Mouse (Mus musculus) testis, adult 2 months (tissue): ENCODE data around the gene Tns3. TPM values are rescaled to one million over a fixed set of nuclear protein-coding genes. Genes with fewer than 3 reads are reported as not detected.

Source experiments
- H3K27ac ChIP-seq: fragments of 200-500 bp; 2 replicates; pipeline ENCODE4 v1.5.1; 2012; ENCODE audit warnings: low read depth, low read length; ENCODE audit not compliant: control insufficient read depth, insufficient read depth
- H3K27me3 ChIP-seq: fragments of 200-500 bp; 2 replicates; pipeline ENCODE4 v1.6.1; 2012; ENCODE audit warnings: mild to moderate bottlenecking, low read length, moderate library complexity; ENCODE audit not compliant: control insufficient read depth, insufficient read depth
- H3K36me3 ChIP-seq: fragments of 200-500 bp; 2 replicates; pipeline ENCODE4 v1.6.1; 2012; ENCODE audit warnings: mild to moderate bottlenecking, low read length; ENCODE audit not compliant: control insufficient read depth, insufficient read depth
- H3K4me1 ChIP-seq: fragments of 200-500 bp; 2 replicates; pipeline ENCODE4 v1.6.1; 2012; ENCODE audit warnings: low read length; ENCODE audit not compliant: control insufficient read depth, insufficient read depth
- H3K4me3 ChIP-seq: fragments of 200-500 bp; 2 replicates; pipeline ENCODE4 v1.5.1; 2012; ENCODE audit warnings: low read depth, mild to moderate bottlenecking, low read length, moderate library complexity, mixed read lengths; ENCODE audit not compliant: control insufficient read depth
- CTCF ChIP-seq: fragments of 200-500 bp; IDR thresholded peaks from 2 replicates; pipeline ENCODE4 v1.5.1; 2012; ENCODE audit warnings: low read depth, mild to moderate bottlenecking, inconsistent platforms, low read length, moderate library complexity; ENCODE audit not compliant: control insufficient read depth, insufficient read depth, insufficient replicate concordance
- POLR2A ChIP-seq: fragments of 200-500 bp; IDR thresholded peaks from 2 replicates; pipeline ENCODE4 v1.6.1; 2012; ENCODE audit warnings: low read depth, mild to moderate bottlenecking, inconsistent platforms, low read length, moderate library complexity; ENCODE audit not compliant: control insufficient read depth
- polyA plus RNA-seq: library from polyadenylated mRNA; depleted of rRNA; stranded (reverse); fragments of >200 nt; gene quantifications from 2 replicates; pipeline ENCODE4 v1.2.3, GENCODE M21; 2012

Tns3 gene
- polyA plus RNA-seq, 1 experiment, result 6.6 TPM

DNA sequence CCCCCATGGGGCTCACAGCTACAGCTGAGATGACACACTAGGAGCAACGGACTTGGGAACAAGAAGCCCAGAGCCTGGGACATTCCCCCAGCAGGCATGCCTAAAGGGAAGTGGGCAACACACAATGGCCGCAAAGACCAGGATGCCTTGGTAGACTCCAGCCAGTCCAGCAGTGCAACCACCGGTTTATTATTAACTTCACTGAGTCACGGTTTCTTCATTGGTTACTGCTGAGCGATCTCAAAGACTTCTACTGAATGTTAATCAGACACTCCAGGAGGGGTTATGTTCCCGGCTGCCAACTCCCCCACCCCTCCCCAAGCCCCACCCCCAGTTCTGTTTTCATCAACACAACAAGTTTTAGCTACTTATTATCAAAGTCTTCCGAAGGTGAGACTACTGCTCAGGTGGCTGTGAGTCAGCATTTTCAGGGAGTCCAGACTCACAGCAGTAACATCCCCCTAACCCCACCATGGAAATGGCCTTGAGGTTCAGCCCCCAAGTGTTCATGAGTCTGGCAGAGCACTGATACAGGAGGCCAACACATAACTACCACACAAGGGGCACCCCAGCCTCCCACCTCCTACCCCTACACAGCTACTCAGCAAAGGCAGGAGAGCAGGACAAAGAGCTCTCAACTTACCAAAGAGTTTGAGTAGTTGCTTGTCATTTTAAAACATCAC is 29.5 kb downstream of the Tns3 start:
- no peaks in the 10 kb centered on the region for H3K27me3 ChIP-seq
- H3K36me3 ChIP-seq, result no peaks in the 10 kb centered on the region
- no peak overlapping the region for H3K27ac ChIP-seq
- H3K4me1 ChIP-seq, result peaks cover 6% of the 10 kb centered on the region
- H3K4me3 ChIP-seq, result no peak overlapping the region
- TF ChIP-seq POLR2A (no peak), CTCF (no peak)

DNA sequence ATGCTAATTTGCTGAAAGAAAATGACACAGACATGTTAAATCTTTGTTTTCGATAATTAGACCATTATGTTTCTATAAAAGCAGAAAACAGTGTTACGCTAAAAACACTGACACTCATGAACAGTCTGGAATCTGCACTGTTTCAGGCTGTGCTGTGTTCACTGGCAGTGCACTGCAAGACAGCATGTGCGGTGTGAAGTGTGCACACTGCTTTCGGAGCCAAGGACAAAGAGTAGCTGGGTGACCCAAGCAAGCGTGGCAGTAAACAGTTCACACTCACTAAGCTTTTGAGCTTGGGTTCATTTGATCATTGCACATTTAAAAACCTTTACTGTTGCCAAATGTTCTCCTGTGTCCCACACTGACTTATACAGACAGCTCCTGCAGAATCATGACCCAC is 32.2 kb downstream of the Tns3 start:
- TF ChIP-seq POLR2A (no peak), CTCF (no peak)
- H3K36me3 ChIP-seq, result no peaks in the 10 kb centered on the region
- H3K27ac ChIP-seq, result no peak overlapping the region
- H3K4me1 ChIP-seq, result peaks cover 4% of the 10 kb centered on the region; the same call in 1 of the 2 replicates
- no peak overlapping the region for H3K4me3 ChIP-seq
- H3K27me3 ChIP-seq, result no peaks in the 10 kb centered on the region

DNA sequence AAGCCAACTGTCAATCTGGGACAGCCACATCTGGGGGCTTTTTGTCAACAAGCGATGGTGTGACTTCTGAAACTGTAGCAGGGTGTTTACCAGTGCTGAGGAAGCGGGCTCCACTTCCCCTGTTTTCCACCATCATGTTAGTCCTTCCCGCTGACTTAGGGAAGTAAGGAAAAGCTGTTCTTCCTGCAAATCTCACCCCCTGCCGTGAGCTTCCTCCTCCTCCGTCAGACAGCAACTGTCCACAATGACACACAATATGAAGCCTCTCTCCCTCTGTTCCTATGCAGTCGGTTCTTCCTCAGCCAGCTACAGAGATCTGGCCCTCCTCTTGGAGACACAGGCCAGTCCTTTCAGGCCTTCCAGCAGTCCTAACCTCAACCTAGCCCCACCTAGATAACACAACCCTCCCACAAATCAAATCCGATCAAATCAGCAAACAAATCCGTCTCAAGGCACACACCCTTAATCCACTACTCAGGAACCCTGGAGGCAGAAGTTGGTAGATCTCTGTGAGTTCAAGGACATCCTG is 34.4 kb downstream of the Tns3 start:
- peaks cover 4% of the 10 kb centered on the region; the same call in 1 of the 2 replicates for H3K4me1 ChIP-seq
- H3K4me3 ChIP-seq, result no peak overlapping the region
- no peak overlapping the region for H3K27ac ChIP-seq
- no peak for TF ChIP-seq CTCF
- no peaks in the 10 kb centered on the region for H3K27me3 ChIP-seq
- no peaks in the 10 kb centered on the region for H3K36me3 ChIP-seq

DNA sequence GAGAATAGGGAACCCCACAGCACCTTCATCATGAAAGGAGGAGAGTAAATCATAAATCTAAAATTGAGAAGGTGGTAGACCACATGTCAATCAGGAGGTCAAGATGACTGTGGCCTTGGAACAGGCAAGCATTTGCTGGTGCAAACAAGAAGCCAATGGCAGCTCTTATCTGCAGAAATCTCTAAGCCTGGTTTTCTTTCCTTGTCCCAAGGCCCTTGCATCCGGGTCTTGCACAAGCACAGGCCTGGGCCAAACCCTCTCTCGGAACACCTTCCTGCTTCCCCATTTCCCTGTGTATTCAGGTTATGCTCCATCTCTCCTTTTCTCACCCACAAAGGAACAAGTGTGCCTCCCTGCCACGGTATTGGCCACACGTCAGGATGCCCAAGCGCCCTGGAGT is 35.0 kb downstream of the Tns3 start:
- TF ChIP-seq POLR2A, result no peak
- no peak for TF ChIP-seq CTCF
- H3K27me3 ChIP-seq, result no peaks in the 10 kb centered on the region
- H3K4me3 ChIP-seq, result no peak overlapping the region
- H3K4me1 ChIP-seq, result peaks cover 1% of the 10 kb centered on the region
- no peaks in the 10 kb centered on the region for H3K36me3 ChIP-seq
- H3K27ac ChIP-seq, result no peak overlapping the region

DNA sequence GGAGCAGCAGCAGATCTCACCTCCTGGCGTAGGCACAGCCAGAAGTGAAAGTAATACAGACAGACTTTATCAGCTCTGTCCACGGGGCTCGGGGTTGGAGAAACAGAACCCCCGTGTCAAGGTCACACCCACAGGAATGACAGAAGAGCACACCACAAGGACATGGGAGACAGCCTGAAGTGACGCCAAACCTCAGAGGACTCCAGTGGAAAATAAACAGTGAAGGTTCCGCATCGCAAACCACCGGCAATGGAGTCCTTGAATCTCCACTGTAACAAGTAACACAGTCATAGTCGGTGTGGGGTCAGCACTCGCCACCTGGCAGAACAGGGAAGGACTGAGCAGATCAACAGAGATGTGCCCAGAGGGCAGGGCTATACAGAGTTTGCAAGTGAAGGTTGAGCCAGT is 35.5 kb downstream of the Tns3 start:
- TF ChIP-seq POLR2A, result no peak
- TF ChIP-seq CTCF, result no peak
- no peak overlapping the region for H3K4me3 ChIP-seq
- H3K4me1 ChIP-seq, result peaks cover 6% of the 10 kb centered on the region
- H3K27ac ChIP-seq, result no peak overlapping the region
- H3K36me3 ChIP-seq, result no peaks in the 10 kb centered on the region
- no peaks in the 10 kb centered on the region for H3K27me3 ChIP-seq

DNA sequence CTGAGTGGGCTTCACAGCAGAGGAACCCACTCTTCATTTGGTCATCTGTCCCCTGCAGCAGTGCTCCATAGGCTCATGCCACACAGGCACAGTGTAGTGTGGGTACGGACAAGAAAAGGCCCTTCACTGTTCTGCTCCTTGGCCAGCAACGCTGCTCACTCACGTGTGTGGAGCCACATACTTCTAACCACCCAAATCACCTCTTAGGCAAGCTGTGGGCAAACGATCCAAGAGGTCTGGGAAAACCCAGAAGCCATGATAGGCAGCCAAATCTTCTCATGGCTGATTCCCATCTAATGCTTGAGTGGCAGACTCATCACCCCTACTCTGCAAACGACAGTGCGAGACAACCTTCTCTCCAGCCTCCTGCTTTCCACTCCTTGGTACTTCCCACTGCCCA is 37.2 kb downstream of the Tns3 start:
- no peak overlapping the region for H3K27ac ChIP-seq
- H3K4me3 ChIP-seq, result no peak overlapping the region
- H3K27me3 ChIP-seq, result no peaks in the 10 kb centered on the region
- no peak for TF ChIP-seq POLR2A
- TF ChIP-seq CTCF, result no peak
- no peaks in the 10 kb centered on the region for H3K36me3 ChIP-seq
- H3K4me1 ChIP-seq, result peaks cover 7% of the 10 kb centered on the region

DNA sequence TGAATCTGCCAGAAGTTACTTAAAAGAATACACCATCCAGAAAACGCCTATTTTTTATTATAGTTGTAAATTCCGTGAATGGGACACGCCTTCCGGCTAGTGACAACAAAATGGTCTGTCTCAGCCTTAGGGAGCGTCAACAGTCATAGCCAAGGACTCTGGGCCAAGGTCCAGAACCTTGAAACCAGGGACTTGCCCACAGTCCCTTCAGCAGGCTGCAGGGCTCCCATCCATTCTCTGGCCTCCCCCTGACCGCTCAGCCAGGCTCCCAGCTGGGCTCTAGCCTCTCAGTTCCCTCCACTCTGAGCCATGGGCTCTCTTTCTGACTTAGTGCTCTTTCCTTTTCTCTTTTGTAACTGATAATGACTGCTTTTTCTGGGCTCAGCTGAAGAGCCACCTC is 37.6 kb downstream of the Tns3 start:
- no peaks in the 10 kb centered on the region for H3K36me3 ChIP-seq
- no peak overlapping the region for H3K4me3 ChIP-seq
- no peaks in the 10 kb centered on the region for H3K27me3 ChIP-seq
- H3K27ac ChIP-seq, result no peak overlapping the region
- H3K4me1 ChIP-seq, result peaks cover 7% of the 10 kb centered on the region
- TF ChIP-seq POLR2A (no peak), CTCF (no peak)
